Mouse (Mus musculus): ENCODE data around the gene Tmem150c. TPM values are rescaled to one million over a fixed set of nuclear protein-coding genes. Genes with fewer than 3 reads are reported as not detected.

Tmem150c gene
- polyA plus RNA-seq, 1 experiment from 2014 or later, result 4.5 TPM

DNA sequence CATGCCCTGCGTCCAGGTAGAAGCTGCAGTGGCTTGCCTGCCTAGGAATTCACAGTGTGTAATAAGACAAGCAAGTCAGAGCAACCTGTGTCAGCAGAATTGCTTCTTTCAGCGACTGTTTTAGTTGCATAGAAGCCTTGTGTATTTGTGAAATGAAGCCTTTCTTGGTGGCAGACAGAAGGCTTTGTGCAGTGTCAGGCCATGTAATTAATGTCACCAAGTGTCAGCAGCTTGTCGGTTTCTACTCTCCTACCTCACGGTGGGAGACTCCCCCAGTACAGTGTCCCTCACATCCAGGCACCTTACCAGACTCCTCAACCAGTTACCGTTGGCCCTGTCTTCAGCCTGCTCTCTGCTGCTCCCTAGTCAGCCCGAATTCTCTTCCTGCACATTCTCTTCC is 100.3 kb downstream of the Tmem150c start:
- Histone ChIP-seq H3K4me3 (ENCODE audit: low read depth, low read length) (no peak overlapping the region), H3K27ac (ENCODE audit: low read depth, low read length) (no peak overlapping the region), H3K27me3 (ENCODE audit: control insufficient read depth, insufficient read depth, low read length) (no peaks in the 10 kb centered on the region), H3K4me1 (ENCODE audit: control insufficient read depth, insufficient read depth, low read length) (peaks cover 4% of the 10 kb centered on the region; the same call in 1 of the 2 replicates), H3K9ac (ENCODE audit: low read length) (no peak overlapping the region), H3K4me2 (ENCODE audit: low read depth) (no peak overlapping the region), H3K36me3 (ENCODE audit: control insufficient read depth, insufficient read depth, low read length) (peaks cover 9% of the 10 kb centered on the region), H3K9me3 (ENCODE audit: control insufficient read depth, low read length) (no peaks in the 10 kb centered on the region; the same call in 1 of the 2 replicates)
- WGBS, result 57% methylated on average over 6 of the region's 6 CpGs
- DNase-seq (ENCODE audit: low spot score) (no peak), ATAC-seq (ENCODE audit: insufficient read depth, low FRiP score, low TSS enrichment) (no peak)

DNA sequence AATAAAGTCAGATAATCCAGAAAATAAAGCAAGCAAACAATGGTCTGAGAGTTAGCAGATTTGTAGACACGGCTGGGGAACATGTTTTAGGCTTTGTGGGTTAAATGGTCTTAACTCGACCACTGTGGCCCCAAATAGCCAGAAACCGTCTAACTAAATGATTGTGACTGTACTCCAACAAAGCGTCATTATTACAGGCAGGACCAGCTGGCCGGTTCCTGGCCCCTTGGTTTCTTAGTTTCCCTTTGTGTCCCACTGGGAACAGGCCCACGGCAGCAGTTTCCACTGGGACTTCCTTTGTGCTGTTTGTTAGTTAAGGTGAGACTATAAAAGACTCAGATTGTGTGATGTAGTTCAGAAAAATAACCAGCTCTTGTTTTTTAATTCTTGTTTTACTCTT is 100.9 kb downstream of the Tmem150c start:
- 0 out of 2 replicates have a peak overlapping the region, but pooled peaks have one; percentile 10 for H3K27ac ChIP-seq (ENCODE audit: low read depth, low read length)
- H3K4me1 ChIP-seq (ENCODE audit: control insufficient read depth, insufficient read depth, low read length), result peaks cover 4% of the 10 kb centered on the region; the same call in 1 of the 2 replicates
- no peaks in the 10 kb centered on the region; the same call in 1 of the 2 replicates for H3K9me3 ChIP-seq (ENCODE audit: control insufficient read depth, low read length)
- H3K36me3 ChIP-seq (ENCODE audit: control insufficient read depth, insufficient read depth, low read length), result peaks cover 7% of the 10 kb centered on the region
- no peak overlapping the region for H3K4me2 ChIP-seq (ENCODE audit: low read depth)
- no peaks in the 10 kb centered on the region for H3K27me3 ChIP-seq (ENCODE audit: control insufficient read depth, insufficient read depth, low read length)
- ATAC-seq (ENCODE audit: insufficient read depth, low FRiP score, low TSS enrichment) (no peak), DNase-seq (ENCODE audit: low spot score) (no peak)
- H3K9ac ChIP-seq (ENCODE audit: low read length), result no peak overlapping the region
- H3K4me3 ChIP-seq (ENCODE audit: low read depth, low read length), result no peak overlapping the region
- 53% methylated on average over 6 of the region's 6 CpGs for WGBS

DNA sequence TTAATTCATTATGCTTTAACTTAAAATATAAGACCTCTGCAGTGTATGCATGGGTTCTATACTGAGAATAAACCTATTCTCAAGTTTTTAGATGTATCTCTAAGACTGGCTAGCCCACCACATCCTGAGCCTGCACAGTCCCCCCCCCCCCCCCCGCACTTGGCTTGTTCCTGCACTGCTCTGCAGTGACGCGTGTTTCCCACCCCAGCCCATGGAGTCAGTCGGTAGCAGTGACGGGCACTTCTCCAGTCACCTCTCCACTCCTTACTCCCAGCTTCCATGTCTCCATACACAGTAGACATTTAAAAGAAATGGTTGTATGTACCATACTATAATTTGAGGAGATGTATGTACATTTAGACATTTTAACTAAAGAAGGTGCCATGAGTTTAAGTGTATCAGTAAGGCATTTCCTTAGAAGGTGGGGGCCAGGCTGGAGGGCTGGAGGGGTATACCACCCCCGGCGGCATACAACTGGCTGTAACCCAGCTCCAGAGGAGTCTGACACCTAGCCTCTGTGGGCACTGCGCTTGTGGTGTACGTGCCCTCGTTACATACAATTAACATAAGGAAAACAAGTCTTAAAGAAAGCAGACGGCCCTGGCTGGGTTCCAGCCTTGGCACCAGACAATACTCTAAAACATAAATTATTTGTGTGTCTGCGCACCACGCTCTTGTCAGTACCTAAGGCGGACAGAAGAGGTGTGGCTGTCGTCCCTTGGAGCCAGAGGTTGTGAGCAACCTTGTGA is 102.0 kb downstream of the Tmem150c start:
- no peak; the same call in 1 of the 2 replicates for ATAC-seq (ENCODE audit: insufficient read depth, low FRiP score, low TSS enrichment)
- Histone ChIP-seq H3K4me1 (ENCODE audit: control insufficient read depth, insufficient read depth, low read length) (peaks cover 4% of the 10 kb centered on the region; the same call in 1 of the 2 replicates), H3K4me2 (ENCODE audit: low read depth) (no peak overlapping the region), H3K4me3 (ENCODE audit: low read depth, low read length) (no peak overlapping the region), H3K27me3 (ENCODE audit: control insufficient read depth, insufficient read depth, low read length) (no peaks in the 10 kb centered on the region), H3K27ac (ENCODE audit: low read depth, low read length) (no peak overlapping the region), H3K9ac (ENCODE audit: low read length) (no peak overlapping the region), H3K36me3 (ENCODE audit: control insufficient read depth, insufficient read depth, low read length) (peaks cover 6% of the 10 kb centered on the region; the same call in 1 of the 2 replicates), H3K9me3 (ENCODE audit: control insufficient read depth, low read length) (no peaks in the 10 kb centered on the region; the same call in 1 of the 2 replicates)
- DNase-seq (ENCODE audit: low spot score), result no peak
- WGBS, result 82% methylated on average over 15 of the region's 15 CpGs

DNA sequence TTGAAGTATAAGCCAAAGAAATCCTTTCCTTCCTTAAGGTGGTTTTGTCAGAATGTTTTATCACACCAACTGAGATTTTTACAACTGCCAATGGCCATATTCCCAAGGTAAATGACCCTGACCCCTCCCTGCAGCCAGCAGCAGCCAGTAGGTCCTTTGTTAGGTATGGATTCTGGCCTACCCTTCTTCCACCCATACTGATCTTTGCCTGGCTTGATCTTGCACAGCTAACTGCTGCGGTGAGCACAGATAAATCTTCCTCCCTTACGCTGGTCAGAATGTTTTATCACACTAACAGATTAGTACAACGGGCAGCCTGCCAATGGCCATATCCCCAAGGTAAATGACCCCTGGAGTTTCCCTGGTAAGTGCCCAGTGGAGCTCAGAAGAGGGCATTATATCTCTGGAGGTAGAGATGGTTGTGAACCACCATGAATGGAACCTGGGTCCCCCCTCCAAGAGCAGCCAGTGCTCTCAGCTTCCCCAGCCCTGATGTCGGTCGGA is 103.7 kb downstream of the Tmem150c start:
- Histone ChIP-seq H3K4me2 (ENCODE audit: low read depth) (no peak overlapping the region), H3K9me3 (ENCODE audit: control insufficient read depth, low read length) (no peaks in the 10 kb centered on the region; the same call in 1 of the 2 replicates), H3K9ac (ENCODE audit: low read length) (no peak overlapping the region), H3K4me1 (ENCODE audit: control insufficient read depth, insufficient read depth, low read length) (peaks cover 4% of the 10 kb centered on the region; the same call in 1 of the 2 replicates), H3K27ac (ENCODE audit: low read depth, low read length) (no peak overlapping the region), H3K4me3 (ENCODE audit: low read depth, low read length) (no peak overlapping the region), H3K27me3 (ENCODE audit: control insufficient read depth, insufficient read depth, low read length) (no peaks in the 10 kb centered on the region), H3K36me3 (ENCODE audit: control insufficient read depth, insufficient read depth, low read length) (peaks cover under 1% of the 10 kb centered on the region; the same call in 1 of the 2 replicates)
- ATAC-seq (ENCODE audit: insufficient read depth, low FRiP score, low TSS enrichment), result no peak
- WGBS, result 90% methylated on average over 5 of the region's 5 CpGs
- no peak for DNase-seq (ENCODE audit: low spot score)

- WGBS, result 84% methylated on average over 11 of the region's 11 CpGs
- DNase-seq (ENCODE audit: low spot score), result no peak
- H3K4me3 ChIP-seq (ENCODE audit: low read depth, low read length), result no peak overlapping the region
- H3K9ac ChIP-seq (ENCODE audit: low read length), result no peak overlapping the region
- no peaks in the 10 kb centered on the region for H3K27me3 ChIP-seq (ENCODE audit: control insufficient read depth, insufficient read depth, low read length)
- ATAC-seq (ENCODE audit: insufficient read depth, low FRiP score, low TSS enrichment), result no peak
- H3K4me2 ChIP-seq (ENCODE audit: low read depth), result no peak overlapping the region
- H3K4me1 ChIP-seq (ENCODE audit: control insufficient read depth, insufficient read depth, low read length), result peaks cover 4% of the 10 kb centered on the region; the same call in 1 of the 2 replicates
- H3K27ac ChIP-seq (ENCODE audit: low read depth, low read length), result no peak overlapping the region
- no peaks in the 10 kb centered on the region for H3K9me3 ChIP-seq (ENCODE audit: control insufficient read depth, low read length)
- H3K36me3 ChIP-seq (ENCODE audit: control insufficient read depth, insufficient read depth, low read length), result no peaks in the 10 kb centered on the region
These were observed 104.6 kb downstream of the Tmem150c start for GRCm38 (mm10) chr5:100054807-100055547.

DNA sequence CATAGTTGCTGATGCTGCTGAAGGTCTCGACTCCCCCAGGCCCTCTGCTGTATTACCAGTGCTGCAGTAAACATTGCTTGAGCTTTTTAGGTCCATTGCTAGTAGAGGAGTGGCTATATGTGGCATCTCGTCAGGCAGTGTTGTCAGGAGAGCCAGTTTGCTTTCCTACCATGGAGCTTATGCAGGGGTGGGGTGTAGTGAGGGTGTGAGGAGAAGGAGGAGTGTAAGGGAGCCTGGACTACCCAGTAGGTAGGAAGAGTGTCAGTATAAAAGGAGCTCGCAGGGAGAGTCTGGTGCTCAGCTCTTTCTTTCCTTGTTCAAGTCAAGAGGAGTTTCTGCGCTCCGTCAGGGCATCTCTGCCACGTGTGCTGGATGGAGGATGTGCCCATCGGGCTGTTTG is 106.9 kb downstream of the Tmem150c start:
- H3K27me3 ChIP-seq (ENCODE audit: control insufficient read depth, insufficient read depth, low read length), result no peaks in the 10 kb centered on the region
- no peak overlapping the region for H3K4me3 ChIP-seq (ENCODE audit: low read depth, low read length)
- H3K4me1 ChIP-seq (ENCODE audit: control insufficient read depth, insufficient read depth, low read length), result no peaks in the 10 kb centered on the region
- ATAC-seq (ENCODE audit: insufficient read depth, low FRiP score, low TSS enrichment), result no peak
- no peak overlapping the region for H3K4me2 ChIP-seq (ENCODE audit: low read depth)
- H3K27ac ChIP-seq (ENCODE audit: low read depth, low read length), result no peak overlapping the region
- 94% methylated on average over 7 of the region's 7 CpGs for WGBS
- no peaks in the 10 kb centered on the region for H3K36me3 ChIP-seq (ENCODE audit: control insufficient read depth, insufficient read depth, low read length)
- no peak for DNase-seq (ENCODE audit: low spot score)
- H3K9ac ChIP-seq (ENCODE audit: low read length), result no peak overlapping the region
- no peaks in the 10 kb centered on the region for H3K9me3 ChIP-seq (ENCODE audit: control insufficient read depth, low read length)

GRCm38 (mm10) chr5:100049904-100050303 is 109.7 kb downstream of the Tmem150c start:
- Histone ChIP-seq H3K9me3 (ENCODE audit: control insufficient read depth, low read length) (no peaks in the 10 kb centered on the region), H3K4me1 (ENCODE audit: control insufficient read depth, insufficient read depth, low read length) (no peaks in the 10 kb centered on the region; the same call in 1 of the 2 replicates), H3K27me3 (ENCODE audit: control insufficient read depth, insufficient read depth, low read length) (no peaks in the 10 kb centered on the region), H3K4me2 (ENCODE audit: low read depth) (no peak overlapping the region), H3K9ac (ENCODE audit: low read length) (no peak overlapping the region), H3K4me3 (ENCODE audit: low read depth, low read length) (no peak overlapping the region), H3K27ac (ENCODE audit: low read depth, low read length) (no peak overlapping the region), H3K36me3 (ENCODE audit: control insufficient read depth, insufficient read depth, low read length) (no peaks in the 10 kb centered on the region)
- ATAC-seq (ENCODE audit: insufficient read depth, low FRiP score, low TSS enrichment) (no peak), DNase-seq (ENCODE audit: low spot score) (no peak)
- 95% methylated on average over 3 of the region's 3 CpGs for WGBS

DNA sequence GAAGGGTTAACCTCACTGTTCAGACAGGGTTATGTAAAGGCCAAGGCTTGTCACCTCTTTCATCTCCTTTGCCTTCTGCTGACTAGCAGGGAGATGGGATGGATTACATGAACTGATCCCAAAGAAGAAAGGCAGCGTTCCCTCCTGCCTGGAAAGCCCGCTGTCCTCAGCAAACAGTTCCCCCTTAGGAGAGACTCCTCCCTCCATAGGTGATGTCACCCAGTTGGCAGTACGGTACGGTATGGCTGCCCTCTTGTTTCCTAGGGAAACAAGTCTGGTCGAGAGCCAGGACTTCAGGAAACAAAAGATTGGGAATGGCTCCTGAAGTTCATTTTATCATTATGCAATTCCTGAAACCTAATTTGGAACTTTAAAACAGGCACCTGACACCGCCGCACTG is 111.7 kb downstream of the Tmem150c start:
- H3K9ac ChIP-seq (ENCODE audit: low read length), result no peak overlapping the region
- no peak overlapping the region for H3K4me2 ChIP-seq (ENCODE audit: low read depth)
- H3K4me1 ChIP-seq (ENCODE audit: control insufficient read depth, insufficient read depth, low read length), result no peaks in the 10 kb centered on the region; the same call in 1 of the 2 replicates
- no peaks in the 10 kb centered on the region for H3K9me3 ChIP-seq (ENCODE audit: control insufficient read depth, low read length)
- H3K27me3 ChIP-seq (ENCODE audit: control insufficient read depth, insufficient read depth, low read length), result no peaks in the 10 kb centered on the region
- ATAC-seq (ENCODE audit: insufficient read depth, low FRiP score, low TSS enrichment), result no peak
- DNase-seq (ENCODE audit: low spot score), result no peak
- no peaks in the 10 kb centered on the region for H3K36me3 ChIP-seq (ENCODE audit: control insufficient read depth, insufficient read depth, low read length)
- H3K27ac ChIP-seq (ENCODE audit: low read depth, low read length), result no peak overlapping the region
- no peak overlapping the region for H3K4me3 ChIP-seq (ENCODE audit: low read depth, low read length)
- 68% methylated on average over 7 of the region's 7 CpGs for WGBS

Data from neural tube, embryonic 11.5 days (tissue).